Mouse (Mus musculus): ENCODE results near the gene Ncbp2. TPM values are rescaled to one million over a fixed set of nuclear protein-coding genes. Genes with fewer than 3 reads are reported as not detected.

Ncbp2 gene
- polyA plus RNA-seq, 2 experiments, result 25.1 to 31.5 TPM

DNA sequence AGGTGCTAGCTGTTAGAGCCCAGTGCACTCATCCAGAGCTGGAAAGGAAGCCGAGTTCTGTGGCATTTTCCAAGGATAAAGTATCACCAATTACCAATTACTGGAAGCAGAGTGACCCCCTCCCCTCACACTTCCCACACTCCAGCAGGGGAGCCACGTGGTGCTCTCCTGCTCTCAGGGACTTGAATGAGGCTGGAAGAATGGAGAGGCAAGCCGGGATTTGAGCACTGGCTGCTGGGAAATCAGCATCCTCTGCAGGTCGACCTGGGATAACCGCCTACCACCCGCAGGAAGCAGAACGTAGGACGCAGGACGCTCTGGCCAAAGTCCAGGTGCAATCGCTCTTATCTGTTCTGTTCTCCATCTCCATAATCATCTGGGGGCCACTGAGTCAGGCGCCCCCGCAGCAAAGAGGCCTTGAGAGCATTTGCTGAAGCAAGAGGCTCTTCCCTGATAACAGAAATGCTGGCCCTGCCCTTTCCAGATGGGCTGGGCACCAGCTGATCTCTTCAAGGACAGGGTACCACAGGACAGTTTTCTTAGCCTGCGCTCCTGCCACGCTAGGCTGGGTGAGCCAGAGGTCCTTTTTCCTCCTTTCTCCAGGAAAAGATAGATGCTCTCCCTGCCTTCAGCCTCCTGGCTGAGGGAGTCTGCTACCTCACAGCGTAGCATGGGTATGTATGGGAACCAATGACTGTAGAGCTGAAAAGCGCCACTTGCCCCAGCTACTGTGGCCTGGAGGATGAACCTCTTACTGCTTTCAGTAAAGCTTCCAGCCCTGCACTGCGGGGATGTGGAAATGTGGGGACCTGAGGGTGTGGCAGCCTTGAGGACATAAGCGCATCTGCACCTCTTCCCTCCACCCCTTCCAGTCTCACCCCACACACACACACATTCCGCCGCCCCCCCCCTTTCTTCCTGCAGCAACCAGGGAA is 42.2 kb upstream of the Ncbp2 start:
- no peak overlapping the region for H3K9ac ChIP-seq (replicated peaks)
- TF ChIP-seq EP300 (IDR thresholded peaks at IDR 0.05; ENCODE audit: low read depth), result no peak
- 0 out of 2 replicates have a peak, but pooled peaks have one; percentile 3 for TF ChIP-seq CTCF (IDR thresholded peaks at IDR 0.05; ENCODE audit: low read depth)
- H3K36me3 ChIP-seq (replicated peaks; ENCODE audit: control insufficient read depth, insufficient read depth, low read depth), result no peaks in the 10 kb centered on the region
- DNase-seq (ENCODE audit: low read depth in 3 of 3, low spot score in 3 of 3), result no peak
- peaks cover 0 to 4% of the 10 kb centered on the region in 2 experiments; a peak in 2 of 4 replicates for H3K4me1 ChIP-seq (replicated peaks; ENCODE audit: control insufficient read depth in 2 of 2, insufficient read depth in 2 of 2, low read length in 1 of 2)
- H3K4me2 ChIP-seq (ENCODE audit: low read depth), result peak overlapping the region; percentile 47
- WGBS (ENCODE audit: insufficient replicate concordance), result 28% methylated on average over 19 of the region's 20 CpGs
- no peak overlapping the region; a peak in 1 of 4 replicates for H3K4me3 ChIP-seq (ENCODE audit: insufficient read depth in 1 of 2, low read depth in 2 of 2, low read length in 2 of 2)
- H3K9me3 ChIP-seq (ENCODE audit: control insufficient read depth, low read length), result no peaks in the 10 kb centered on the region
- ATAC-seq (ENCODE audit: insufficient read depth), result no peak
- H3K27ac ChIP-seq, result no peak overlapping the region
- H3K27me3 ChIP-seq (ENCODE audit: control insufficient read depth, insufficient read depth, low read length), result no peaks in the 10 kb centered on the region; the same call in 1 of the 2 replicates

DNA sequence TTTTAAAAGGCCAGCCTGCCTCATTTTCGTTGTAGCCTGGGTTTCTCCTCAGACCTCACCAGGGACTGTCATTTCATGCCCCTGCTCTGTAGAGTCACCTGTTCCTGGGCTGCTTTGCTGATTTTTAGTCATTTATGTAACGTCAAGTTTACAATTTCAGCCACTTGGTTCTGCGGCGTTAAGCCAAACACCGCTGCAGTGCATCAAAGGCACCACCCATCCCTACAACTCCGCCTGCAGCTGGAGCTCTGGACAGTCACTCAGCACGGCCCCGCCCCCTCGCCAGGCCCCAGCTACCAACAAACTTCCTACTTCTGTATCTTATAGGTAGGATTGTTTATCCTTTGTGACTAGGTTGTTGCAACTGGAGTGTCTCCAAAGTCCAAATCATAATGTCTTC is 41.4 kb upstream of the Ncbp2 start:
- 8% methylated on average over 9 of the region's 9 CpGs for WGBS (ENCODE audit: insufficient replicate concordance)
- Histone ChIP-seq H3K9ac (replicated peaks) (no peak overlapping the region), H3K4me2 (ENCODE audit: low read depth) (peak overlapping the region; percentile 47), H3K9me3 (ENCODE audit: control insufficient read depth, low read length) (no peaks in the 10 kb centered on the region), H3K4me3 (ENCODE audit: insufficient read depth in 1 of 2, low read depth in 2 of 2, low read length in 2 of 2) (peak overlapping the region in 1 of 2 experiments; percentile 16; a peak in 1 of 4 replicates), H3K36me3 (replicated peaks; ENCODE audit: control insufficient read depth, insufficient read depth, low read depth) (no peaks in the 10 kb centered on the region), H3K27me3 (ENCODE audit: control insufficient read depth, insufficient read depth, low read length) (no peaks in the 10 kb centered on the region; the same call in 1 of the 2 replicates), H3K4me1 (replicated peaks; ENCODE audit: control insufficient read depth in 2 of 2, insufficient read depth in 2 of 2, low read length in 1 of 2) (peaks cover 0 to 4% of the 10 kb centered on the region in 2 experiments; a peak in 2 of 4 replicates), H3K27ac (no peak overlapping the region)
- ATAC-seq (ENCODE audit: insufficient read depth) (no peak), DNase-seq (ENCODE audit: low read depth in 3 of 3, low spot score in 3 of 3) (no peak)
- TF ChIP-seq CTCF (IDR thresholded peaks at IDR 0.05; ENCODE audit: low read depth) (no peak), EP300 (IDR thresholded peaks at IDR 0.05; ENCODE audit: low read depth) (no peak)

DNA sequence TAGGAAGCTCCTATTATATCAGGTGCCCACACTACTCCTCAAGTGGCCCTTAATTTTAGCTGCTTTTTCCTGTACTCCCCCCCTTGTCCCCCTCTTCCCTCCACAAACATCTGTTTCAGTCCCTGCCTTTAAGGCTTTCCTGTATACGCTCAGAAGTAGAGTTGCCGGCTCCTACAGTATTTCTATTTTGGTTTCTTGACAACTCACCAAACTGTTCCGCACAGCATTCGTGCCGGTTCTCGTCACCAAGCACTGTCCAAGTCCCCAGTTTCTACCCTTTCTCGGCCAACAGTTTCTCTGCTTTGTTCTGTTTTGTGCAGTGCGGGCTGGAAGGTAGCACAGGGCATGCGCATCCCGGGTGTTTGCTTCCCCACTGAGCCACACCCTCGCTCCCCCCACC is 39.4 kb upstream of the Ncbp2 start:
- WGBS (ENCODE audit: insufficient replicate concordance), result 46% methylated on average over 11 of the region's 11 CpGs
- Histone ChIP-seq H3K27me3 (ENCODE audit: control insufficient read depth, insufficient read depth, low read length) (no peaks in the 10 kb centered on the region; the same call in 1 of the 2 replicates), H3K36me3 (replicated peaks; ENCODE audit: control insufficient read depth, insufficient read depth, low read depth) (no peaks in the 10 kb centered on the region), H3K9ac (replicated peaks) (no peak overlapping the region), H3K9me3 (ENCODE audit: control insufficient read depth, low read length) (no peaks in the 10 kb centered on the region), H3K4me2 (ENCODE audit: low read depth) (no peak overlapping the region), H3K27ac (no peak overlapping the region), H3K4me3 (ENCODE audit: insufficient read depth in 1 of 2, low read depth in 2 of 2, low read length in 2 of 2) (no peak overlapping the region), H3K4me1 (replicated peaks; ENCODE audit: control insufficient read depth in 2 of 2, insufficient read depth in 2 of 2, low read length in 1 of 2) (peaks cover 0 to 4% of the 10 kb centered on the region in 2 experiments; a peak in 2 of 4 replicates)
- ATAC-seq (ENCODE audit: insufficient read depth) (no peak), DNase-seq (ENCODE audit: low read depth in 3 of 3, low spot score in 3 of 3) (no peak)
- TF ChIP-seq EP300 (IDR thresholded peaks at IDR 0.05; ENCODE audit: low read depth), result no peak
- TF ChIP-seq CTCF (IDR thresholded peaks at IDR 0.05; ENCODE audit: low read depth), result no peak

DNA sequence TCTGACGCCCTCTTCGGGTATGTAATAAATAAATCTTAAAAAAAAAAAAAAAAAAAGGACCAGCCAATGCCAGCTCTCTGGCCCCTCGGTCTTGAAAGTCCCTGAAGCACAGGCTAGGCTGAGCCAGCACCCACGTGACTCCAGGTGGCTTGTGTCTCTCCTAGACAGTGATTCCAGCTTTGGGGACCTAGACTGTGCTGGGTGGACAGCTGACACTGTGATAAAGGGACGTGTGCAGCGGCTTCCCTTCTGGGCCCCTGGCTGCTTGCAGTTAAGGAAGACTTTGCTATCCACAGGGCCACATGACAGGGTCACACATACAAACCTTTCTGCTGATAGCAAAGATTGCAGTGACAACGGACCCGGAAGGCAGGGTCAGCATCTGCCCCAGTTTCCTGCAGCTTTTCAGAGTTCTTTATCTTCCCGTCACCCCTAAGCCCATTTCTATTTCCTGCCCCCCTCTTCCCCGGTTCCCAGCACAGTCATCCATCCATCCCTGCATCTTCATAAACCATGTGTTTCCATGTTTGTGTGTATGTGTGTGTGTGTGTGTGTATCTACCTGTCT is 37.9 kb upstream of the Ncbp2 start:
- Histone ChIP-seq H3K4me3 (ENCODE audit: insufficient read depth in 1 of 2, low read depth in 2 of 2, low read length in 2 of 2) (no peak overlapping the region), H3K9me3 (ENCODE audit: control insufficient read depth, low read length) (no peaks in the 10 kb centered on the region), H3K9ac (replicated peaks) (no peak overlapping the region), H3K36me3 (replicated peaks; ENCODE audit: control insufficient read depth, insufficient read depth, low read depth) (no peaks in the 10 kb centered on the region), H3K4me2 (ENCODE audit: low read depth) (no peak overlapping the region), H3K4me1 (replicated peaks; ENCODE audit: control insufficient read depth in 2 of 2, insufficient read depth in 2 of 2, low read length in 1 of 2) (peaks cover 0 to 4% of the 10 kb centered on the region in 2 experiments; a peak in 2 of 4 replicates), H3K27ac (no peak overlapping the region), H3K27me3 (ENCODE audit: control insufficient read depth, insufficient read depth, low read length) (no peaks in the 10 kb centered on the region; the same call in 1 of the 2 replicates)
- 20% methylated on average over 10 of the region's 10 CpGs for WGBS (ENCODE audit: insufficient replicate concordance)
- no peak for DNase-seq (ENCODE audit: low read depth in 3 of 3, low spot score in 3 of 3)
- TF ChIP-seq CTCF (IDR thresholded peaks at IDR 0.05; ENCODE audit: low read depth) (no peak), EP300 (IDR thresholded peaks at IDR 0.05; ENCODE audit: low read depth) (no peak)
- ATAC-seq (ENCODE audit: insufficient read depth), result no peak

DNA sequence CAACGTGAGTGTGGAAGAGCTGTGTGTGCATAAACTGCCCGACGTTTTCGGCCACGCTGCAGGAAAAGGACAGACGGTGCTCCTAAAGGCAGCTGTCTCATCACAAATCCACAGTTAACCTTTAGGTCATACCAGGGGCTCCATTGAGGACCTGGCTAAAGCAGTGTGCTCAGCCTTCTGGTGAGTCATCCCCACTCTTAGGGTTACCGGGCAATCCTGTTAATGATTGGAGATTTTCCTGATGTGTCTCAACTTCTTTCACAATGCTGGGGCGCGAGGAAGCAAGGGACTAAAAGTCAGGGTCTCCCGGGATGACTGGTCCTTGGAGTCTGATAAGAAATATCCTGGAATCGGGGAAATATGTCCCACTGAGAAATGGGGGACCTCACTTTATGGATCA is 30.5 kb upstream of the Ncbp2 start:
- H3K27ac ChIP-seq, result no peak overlapping the region
- TF ChIP-seq EP300 (IDR thresholded peaks at IDR 0.05; ENCODE audit: low read depth), result no peak
- no peak for TF ChIP-seq CTCF (IDR thresholded peaks at IDR 0.05; ENCODE audit: low read depth)
- peaks cover 0 to 2% of the 10 kb centered on the region in 2 experiments; a peak in 1 of 4 replicates for H3K4me1 ChIP-seq (replicated peaks; ENCODE audit: control insufficient read depth in 2 of 2, insufficient read depth in 2 of 2, low read length in 1 of 2)
- H3K9me3 ChIP-seq (ENCODE audit: control insufficient read depth, low read length), result no peaks in the 10 kb centered on the region
- no peaks in the 10 kb centered on the region for H3K36me3 ChIP-seq (replicated peaks; ENCODE audit: control insufficient read depth, insufficient read depth, low read depth)
- no peak overlapping the region for H3K4me3 ChIP-seq (ENCODE audit: insufficient read depth in 1 of 2, low read depth in 2 of 2, low read length in 2 of 2)
- no peaks in the 10 kb centered on the region for H3K27me3 ChIP-seq (ENCODE audit: control insufficient read depth, insufficient read depth, low read length)
- H3K4me2 ChIP-seq (ENCODE audit: low read depth), result peak overlapping the region; percentile 38; the same call in 1 of the 2 replicates
- ATAC-seq (ENCODE audit: insufficient read depth) (no peak), DNase-seq (ENCODE audit: low read depth in 3 of 3, low spot score in 3 of 3) (no peak)
- WGBS (ENCODE audit: insufficient replicate concordance), result 55% methylated on average over 11 of the region's 11 CpGs
- no peak overlapping the region for H3K9ac ChIP-seq (replicated peaks)
